8 mouse cellular contexts compared by ENCODE assay signal in the genomic region with DNA sequence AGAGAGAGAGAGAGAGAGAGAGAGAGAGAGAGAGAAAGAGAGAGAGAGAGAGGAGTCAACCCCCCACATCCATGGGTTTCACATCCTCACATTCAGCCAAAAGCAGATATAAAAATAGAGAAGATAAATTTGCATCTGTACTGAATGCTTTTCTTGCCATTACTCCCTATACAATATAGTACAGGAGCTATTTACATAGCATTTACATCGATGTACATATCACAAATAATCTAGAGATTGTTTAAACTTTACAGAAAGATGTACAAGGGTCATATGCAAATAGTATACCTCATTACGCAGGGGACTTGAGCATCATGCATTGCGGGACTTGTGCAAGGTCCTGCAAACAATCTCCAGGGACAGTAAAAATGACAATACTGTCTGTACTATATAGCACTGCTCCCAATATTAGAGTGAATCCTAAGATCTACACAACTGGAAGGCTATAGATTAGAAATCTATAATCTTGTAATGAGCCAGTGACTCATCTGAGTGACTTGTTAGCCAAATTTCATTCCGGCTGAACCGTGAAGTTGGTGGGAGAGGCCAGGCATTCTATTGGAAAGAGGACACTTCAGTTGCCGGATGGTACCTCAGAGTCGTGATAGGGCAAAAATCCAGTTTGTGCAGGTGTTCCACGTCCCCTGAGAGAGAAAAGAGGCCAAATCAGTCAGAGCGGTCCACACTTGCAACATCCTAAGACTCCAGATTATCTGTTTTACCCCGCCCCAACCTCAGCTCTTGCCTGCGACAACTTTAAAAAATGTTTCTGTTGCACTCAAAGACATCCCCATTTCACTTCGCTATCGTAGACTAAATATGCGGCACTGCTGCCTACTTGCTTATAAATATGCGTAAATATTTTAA. TPM values are rescaled to one million over a fixed set of nuclear protein-coding genes. Genes with fewer than 3 reads are reported as not detected.
DNase-seq lines count a peak whose midpoint lies in the region; ATAC-seq lines count a peak whose summit lies in the region.

No protein-coding gene starts in this region.

- 41% methylated on average over 15 of the region's 15 CpGs for WGBS in lung, embryonic 16.5 days
- WGBS in embryonic facial prominence, embryonic 11.5 days = 57% methylated on average over 15 of the region's 15 CpGs
- 47% methylated on average over 15 of the region's 15 CpGs for WGBS in hindbrain, embryonic 16.5 days
- WGBS in midbrain, embryonic 13.5 days = 55% methylated on average over 15 of the region's 15 CpGs

- H3K4me2 ChIP-seq in lung, embryonic 16.5 days (ENCODE audit: low read depth, low read length) = peak overlapping the region; percentile 82
- H3K4me2 ChIP-seq in embryonic facial prominence, embryonic 11.5 days (ENCODE audit: low read depth, low read length) = peak overlapping the region; percentile 59
- H3K4me2 ChIP-seq in hindbrain, embryonic 16.5 days (ENCODE audit: low read length) = peak overlapping the region; percentile 82
- H3K4me2 ChIP-seq in midbrain, embryonic 13.5 days (replicated peaks) = peak overlapping the region; percentile 77

- H3K4me1 ChIP-seq in lung, embryonic 16.5 days (replicated peaks; ENCODE audit: control insufficient read depth, insufficient read depth, low read length) = peaks cover 5% of the 10 kb centered on the region
- H3K4me1 ChIP-seq in embryonic facial prominence, embryonic 11.5 days (ENCODE audit: control insufficient read depth, insufficient read depth, low read length) = no peaks in the 10 kb centered on the region
- H3K4me1 ChIP-seq in hindbrain, embryonic 16.5 days (ENCODE audit: control insufficient read depth, insufficient read depth, low read depth, low read length) = peaks cover 3% of the 10 kb centered on the region
- H3K4me1 ChIP-seq in midbrain, embryonic 13.5 days (replicated peaks) = peaks cover 18% of the 10 kb centered on the region

- peak overlapping the region; percentile 82 for H3K9ac ChIP-seq in lung, embryonic 16.5 days (ENCODE audit: low read length)
- H3K9ac ChIP-seq in embryonic facial prominence, embryonic 11.5 days (replicated peaks; ENCODE audit: low read length) = peak overlapping the region; percentile 86
- H3K9ac ChIP-seq in hindbrain, embryonic 16.5 days (ENCODE audit: low read depth, low read length) = peak overlapping the region; percentile 78; the same call in 1 of the 2 replicates
- peak overlapping the region; percentile 83 for H3K9ac ChIP-seq in midbrain, embryonic 13.5 days (replicated peaks)

- no peak for DNase-seq in lung, postnatal 10 days
- no peak for DNase-seq in embryonic facial prominence, embryonic 11.5 days (ENCODE audit: low spot score)
- no peak for DNase-seq in right cerebral cortex, postnatal 25 days
- no peak for DNase-seq in gastrocnemius, postnatal 4 days (ENCODE audit: low spot score in 2 of 2)
- DNase-seq in spleen, postnatal 4 days (ENCODE audit: low spot score in 2 of 2) = no peak

- H3K4me3 ChIP-seq in lung, embryonic 16.5 days (ENCODE audit: low read length) = peak overlapping the region; percentile 61
- H3K4me3 ChIP-seq in embryonic facial prominence, embryonic 11.5 days (ENCODE audit: low read depth, low read length) = peak overlapping the region; percentile 58
- H3K4me3 ChIP-seq in hindbrain, embryonic 16.5 days (ENCODE audit: low read length) = peak overlapping the region; percentile 48
- peak overlapping the region; percentile 59 for H3K4me3 ChIP-seq in midbrain, embryonic 13.5 days (replicated peaks)

- peak overlapping the region; percentile 100 for H3K27ac ChIP-seq in lung, embryonic 16.5 days (ENCODE audit: low read length)
- H3K27ac ChIP-seq in embryonic facial prominence, embryonic 11.5 days (replicated peaks; ENCODE audit: low read depth, low read length) = no peak overlapping the region
- H3K27ac ChIP-seq in hindbrain, embryonic 16.5 days (ENCODE audit: low read depth, low read length) = no peak overlapping the region
- H3K27ac ChIP-seq in midbrain, embryonic 13.5 days = no peak overlapping the region

- H3K36me3 ChIP-seq in lung, embryonic 16.5 days (ENCODE audit: control insufficient read depth, insufficient read depth, low read length) = no peaks in the 10 kb centered on the region
- H3K36me3 ChIP-seq in embryonic facial prominence, embryonic 11.5 days (replicated peaks; ENCODE audit: control insufficient read depth, insufficient read depth, low read depth, low read length) = no peaks in the 10 kb centered on the region
- no peaks in the 10 kb centered on the region for H3K36me3 ChIP-seq in hindbrain, embryonic 16.5 days (ENCODE audit: control insufficient read depth, insufficient read depth, low read length)
- no peaks in the 10 kb centered on the region for H3K36me3 ChIP-seq in midbrain, embryonic 13.5 days

- H3K9me3 ChIP-seq in lung, embryonic 16.5 days (ENCODE audit: control insufficient read depth, low read length) = no peaks in the 10 kb centered on the region
- no peaks in the 10 kb centered on the region for H3K9me3 ChIP-seq in embryonic facial prominence, embryonic 11.5 days (replicated peaks; ENCODE audit: control insufficient read depth, low read length)
- no peaks in the 10 kb centered on the region for H3K9me3 ChIP-seq in hindbrain, embryonic 16.5 days (ENCODE audit: control insufficient read depth, low read length)
- no peaks in the 10 kb centered on the region for H3K9me3 ChIP-seq in midbrain, embryonic 13.5 days

- no peak for ATAC-seq in lung, embryonic 16.5 days (ENCODE audit: low read depth)
- no peak for ATAC-seq in embryonic facial prominence, embryonic 11.5 days (replicated peaks; ENCODE audit: insufficient number of reproducible peaks, low FRiP score, low TSS enrichment, low read depth)
- no peak for ATAC-seq in hindbrain, embryonic 16.5 days
- ATAC-seq in midbrain, embryonic 13.5 days = no peak

- H3K27me3 ChIP-seq in lung, embryonic 16.5 days (ENCODE audit: control insufficient read depth, insufficient read depth, low read depth, low read length) = no peaks in the 10 kb centered on the region
- H3K27me3 ChIP-seq in embryonic facial prominence, embryonic 11.5 days (ENCODE audit: control insufficient read depth, insufficient read depth, low read length) = no peaks in the 10 kb centered on the region
- H3K27me3 ChIP-seq in hindbrain, embryonic 16.5 days (replicated peaks; ENCODE audit: control insufficient read depth, insufficient read depth, low read length) = no peaks in the 10 kb centered on the region
- no peaks in the 10 kb centered on the region for H3K27me3 ChIP-seq in midbrain, embryonic 13.5 days

RNA-seq across cellular contexts. Expression of gene Gpr19, which starts 1.6 kb away (rescaled TPM):
- 10.4 and 11.7 TPM in 2 replicates for polyA plus RNA-seq in lung, embryonic 16.5 days (2015; fragmentation: Nextera tagmentation; extraction: Ambion mirVana)
- polyA plus RNA-seq in embryonic facial prominence, embryonic 11.5 days (2014; fragmentation: Nextera tagmentation; extraction: Ambion mirVana) = 13.2 and 19.2 TPM in 2 replicates
- 36.1 and 41.3 TPM in 2 replicates for polyA plus RNA-seq in hindbrain, embryonic 16.5 days (2015; fragmentation: Nextera tagmentation; extraction: Ambion mirVana)
- polyA plus RNA-seq in midbrain, embryonic 13.5 days (2015; fragmentation: Nextera tagmentation; extraction: Ambion mirVana) = 45.0 and 47.9 TPM in 2 replicates
- total RNA-seq in gastrocnemius, postnatal 4 days (2021) = 1 to 10 TPM; 4.9 to 7.7 TPM

RNA-seq across cellular contexts. Expression of gene Cdkn1b, which starts 23.4 kb away (rescaled TPM):
- 20.0 and 21.7 TPM in 2 replicates for polyA plus RNA-seq in lung, embryonic 16.5 days (2015; fragmentation: Nextera tagmentation; extraction: Ambion mirVana)
- polyA plus RNA-seq in embryonic facial prominence, embryonic 11.5 days (2014; fragmentation: Nextera tagmentation; extraction: Ambion mirVana) = 18.7 and 21.2 TPM in 2 replicates
- 12.6 and 15.1 TPM in 2 replicates for polyA plus RNA-seq in hindbrain, embryonic 16.5 days (2015; fragmentation: Nextera tagmentation; extraction: Ambion mirVana)
- polyA plus RNA-seq in midbrain, embryonic 13.5 days (2015; fragmentation: Nextera tagmentation; extraction: Ambion mirVana) = 33.8 and 35.1 TPM in 2 replicates
- 10 to 100 TPM; 51.1 to 53.0 TPM for total RNA-seq in gastrocnemius, postnatal 4 days (2021)
